Mouse (Mus musculus): ENCODE data around the gene Gm14862.

DNA sequence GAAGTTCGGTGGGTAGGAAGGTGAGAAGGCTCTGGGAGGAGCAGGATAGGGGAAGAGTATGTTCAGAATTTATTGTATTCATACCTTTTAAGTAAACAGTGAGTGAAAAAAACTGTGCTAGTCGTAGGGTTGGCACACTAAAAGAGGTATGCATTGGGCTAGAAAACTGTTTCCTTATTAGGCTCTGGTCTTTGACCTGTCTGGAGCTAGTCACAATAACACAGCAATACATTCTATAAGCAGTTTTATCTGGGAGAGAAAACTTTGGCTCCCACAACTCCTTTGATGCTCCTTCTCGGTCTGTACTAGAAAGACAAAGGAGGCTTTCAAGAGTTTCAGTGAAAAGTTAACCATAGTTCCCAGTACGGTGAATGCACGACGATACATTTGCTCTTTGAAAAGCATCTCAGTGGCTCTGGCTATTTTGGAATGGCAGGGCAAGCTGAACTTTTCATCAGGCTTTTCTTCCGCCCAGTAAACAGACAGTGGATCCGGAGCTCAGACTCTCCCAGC, 15.3 kb upstream of the Gm14862 start:
- no peak for TF ChIP-seq MAX (IDR thresholded peaks at IDR 0.05)
- no peak for TF ChIP-seq CTCF (IDR thresholded peaks at IDR 0.05; ENCODE audit: control insufficient read depth, insufficient read depth, insufficient read length)
- TF ChIP-seq CEBPB (IDR thresholded peaks at IDR 0.05; ENCODE audit: low read depth): no peak
- TF ChIP-seq MYOD1 (IDR thresholded peaks at IDR 0.05; ENCODE audit: control insufficient read depth, insufficient read length, low read depth): no peak
